Mouse (Mus musculus): Measurements from ENCODE around the gene Fam208b.
"Not testable (repeated sequence)": the region's sequence is repeated elsewhere in the genome, so short reads cannot be mapped to it uniquely, and the experiment has no call there.

Gene Fam208b

DNA sequence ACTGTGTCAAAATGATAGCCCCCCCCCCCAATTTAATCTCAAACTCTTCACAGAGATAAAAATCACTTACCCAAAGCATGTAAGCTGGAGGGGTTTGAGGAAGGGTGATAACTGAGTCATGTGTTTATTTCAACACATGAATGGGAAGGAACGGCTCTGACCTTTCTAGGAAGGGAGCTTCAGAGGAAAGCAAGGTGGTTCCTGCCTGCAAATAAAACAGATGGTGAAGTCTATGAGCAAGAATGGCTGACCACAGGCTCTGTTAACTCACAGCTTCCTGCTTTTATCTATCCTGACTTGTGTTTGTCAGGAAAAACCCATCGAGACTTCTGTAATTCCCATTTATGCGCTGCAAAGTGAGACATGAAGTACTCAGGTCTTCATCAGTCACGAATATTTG, 91.6 kb downstream of the Fam208b start:
- not testable (repeated sequence) for DNase-seq (ENCODE audit: low read depth, low spot score)

Measured in brain, adult 2 months (tissue).